Mouse (Mus musculus) urinary bladder, postnatal 10 days (tissue): Measurements from ENCODE around the gene Olfr549.

Experiments used
- DNase-seq: peaks from one replicate; pipeline ENCODE4 v3.0.0; 2022; ENCODE audit warnings: low spot score

The Olfr549 gene

GRCm38 (mm10) chr7:102597378-102598031 lies 47.8 kb downstream of the Olfr549 start, which contains the start of gene Olfr552:
TSS of gene Olfr552 (plus strand) at chr7:102597770.
- DNase-seq: no peak
